Mouse (Mus musculus) large intestine, adult 2 months (tissue): ENCODE measurements around the gene Proser3. TPM values are rescaled to one million over a fixed set of nuclear protein-coding genes. Genes with fewer than 3 reads are reported as not detected.
A peak's percentile ranks its signal among the peaks of the same experiment; 100 is the strongest.
"Not testable (repeated sequence)": the region's sequence is repeated elsewhere in the genome, so short reads cannot be mapped to it uniquely, and the experiment has no call there.

ENCODE experiments used
- DNase-seq: peaks from one replicate; pipeline ENCODE4 v3.0.0-alpha.2; 2012; ENCODE audit warnings: low read depth, low spot score
- whole genome bisulfite sequencing: fragments of 180-500 bp; shearing (Covaris S2); methylation state at CpG from one replicate; pipeline ENCODE4 v1.1.7; 2018; 5-methylcytosine and 5-hydroxymethylcytosine counted together
- polyA plus RNA-seq: library from polyadenylated mRNA; depleted of rRNA; stranded (reverse); fragments of >200 nt; gene quantifications from 2 replicates; pipeline ENCODE4 v1.2.3, GENCODE M21; 2012; rRNA removed

The Proser3 gene
- polyA plus RNA-seq, 1 experiment = 4.3 TPM

DNA sequence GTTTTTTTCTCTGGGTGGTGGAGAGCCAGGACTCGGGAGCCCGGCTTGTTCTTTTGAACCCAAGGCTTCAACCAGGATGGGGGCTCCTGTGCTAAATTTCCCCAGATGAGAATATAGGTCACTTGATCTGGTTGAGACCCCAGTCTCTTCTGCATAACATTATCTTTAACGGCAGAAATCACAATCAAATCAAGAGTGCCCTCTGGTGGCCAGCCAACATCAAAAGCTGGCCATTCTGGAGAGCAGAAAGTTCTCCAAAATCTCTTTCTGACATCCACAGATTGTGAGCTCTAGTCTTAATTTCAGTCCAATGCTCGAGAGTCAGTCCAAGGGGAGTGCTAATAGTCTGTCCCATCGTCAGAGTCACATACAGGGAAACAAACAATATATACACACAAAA lies 50.9 kb downstream of the Proser3 start:
- not testable (repeated sequence) for DNase-seq
- WGBS = 70% methylated on average over 5 of the region's 5 CpGs

GRCm38 (mm10) chr7:30495506-30496042 lies 56.5 kb downstream of the Proser3 start:
- not testable (repeated sequence) for DNase-seq
- WGBS = 51% methylated on average over 5 of the region's 5 CpGs

- no peak for DNase-seq
- 35% methylated on average over 11 of the region's 11 CpGs for WGBS
Observed at GRCm38 (mm10) chr7:30493401-30493931, 58.6 kb downstream of the Proser3 start, which contains the start of gene Prodh2. Gene Prodh2 (plus strand): TSS chr7:30493622.

DNA sequence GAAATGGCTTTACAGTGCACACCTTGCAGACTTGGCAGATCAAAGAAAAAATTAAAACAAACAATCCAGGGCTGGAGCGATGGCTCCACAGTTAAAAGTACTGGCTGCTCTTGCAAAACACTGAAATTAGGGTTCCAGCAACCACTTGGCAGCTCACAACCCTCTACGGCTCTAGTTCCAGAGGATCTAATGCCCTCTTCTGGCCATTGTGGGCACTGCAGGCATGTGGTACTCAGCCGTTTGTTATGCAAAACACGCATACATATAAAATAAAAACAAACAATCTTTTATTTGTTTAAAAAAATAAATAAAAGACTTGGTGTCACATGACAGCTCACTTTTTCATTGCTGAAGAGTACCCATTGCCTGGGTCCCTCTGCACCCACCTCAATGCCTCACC lies 59.3 kb downstream of the Proser3 start:
- DNase-seq = peak; percentile 25
- 6% methylated on average over 4 of the region's 4 CpGs for WGBS

DNA sequence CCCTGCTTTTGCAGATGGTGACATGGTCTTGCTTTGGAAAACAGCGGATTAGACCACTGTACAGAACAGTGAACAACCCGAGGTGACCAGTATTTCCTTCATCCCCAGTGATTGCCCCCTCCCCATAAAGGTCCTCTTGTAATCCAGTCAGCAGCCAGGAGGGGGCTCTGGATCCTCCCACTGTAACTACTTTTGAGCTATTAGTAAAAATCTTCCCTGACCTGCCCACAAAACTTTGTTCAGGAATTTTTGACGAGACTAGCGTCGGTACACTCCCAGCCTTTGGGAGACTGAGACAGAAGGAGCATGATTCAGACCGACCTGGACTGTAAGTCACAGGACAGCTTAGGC lies 61.2 kb downstream of the Proser3 start:
- DNase-seq = no peak
- WGBS = 18% methylated on average over 6 of the region's 6 CpGs

DNA sequence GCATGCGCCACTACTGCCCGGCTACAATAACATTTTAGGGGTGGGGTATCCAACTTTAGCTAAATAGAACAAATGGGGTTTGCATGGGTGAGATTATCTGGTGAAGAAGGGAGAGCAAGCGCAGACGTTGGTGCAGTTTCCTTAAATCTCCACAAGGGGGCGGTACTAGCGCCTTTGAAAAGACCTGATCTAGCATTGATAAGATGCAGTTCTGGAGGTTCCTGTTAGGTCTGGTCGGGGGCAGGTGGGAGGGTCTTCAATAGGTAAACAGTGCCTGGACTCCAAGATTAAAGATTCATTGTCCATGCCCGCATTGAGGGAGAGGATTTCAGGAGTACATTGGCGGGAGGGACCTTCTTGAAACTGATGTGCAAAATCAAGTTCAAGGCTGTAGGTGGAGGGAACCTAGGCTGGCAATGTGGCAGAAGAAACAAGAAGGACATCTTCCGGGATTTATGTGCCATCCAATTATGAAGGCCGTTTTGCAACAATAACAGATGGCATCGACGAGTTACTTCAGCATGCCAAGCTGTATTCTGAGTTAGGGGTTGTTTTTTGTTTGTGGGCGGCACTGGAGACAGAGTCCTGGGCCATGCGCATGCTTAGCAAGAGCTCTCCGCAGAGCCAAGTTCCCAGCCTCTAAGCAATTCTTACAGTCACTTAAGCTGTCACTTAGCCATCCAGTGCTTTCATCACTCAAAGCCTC lies 61.7 kb downstream of the Proser3 start:
- peak; percentile 18 for DNase-seq
- 32% methylated on average over 16 of the region's 16 CpGs for WGBS

Other genes with a start within 250 kb of the Proser3 start
- 81.0 and 96.8 TPM in 2 replicates for gene Alkbh6, start 243.6 kb downstream of the Proser3 start, polyA plus RNA-seq
- 18.4 and 23.2 TPM in 2 replicates for gene Syne4, start 237.5 kb downstream of the Proser3 start, polyA plus RNA-seq
- gene E130208F15Rik, start 230.6 kb downstream of the Proser3 start, polyA plus RNA-seq = 0.31 and 0.74 TPM in 2 replicates
- gene Sdhaf1, start 228.4 kb downstream of the Proser3 start, polyA plus RNA-seq = 12.1 and 13.9 TPM in 2 replicates
- gene Lrfn3, start 189.5 kb downstream of the Proser3 start, polyA plus RNA-seq = 12.7 and 13.1 TPM in 2 replicates
- gene Tyrobp, start 138.5 kb downstream of the Proser3 start, polyA plus RNA-seq = 109 and 121 TPM in 2 replicates
- 18.0 and 22.2 TPM in 2 replicates for gene Hcst, start 132.4 kb downstream of the Proser3 start, polyA plus RNA-seq
- gene Nfkbid, start 130.6 kb downstream of the Proser3 start, polyA plus RNA-seq = 8.6 and 9.0 TPM in 2 replicates
- gene Aplp1, start 106.8 kb downstream of the Proser3 start, polyA plus RNA-seq = 54.6 and 86.3 TPM in 2 replicates
- 0.06 and 0.08 TPM in 2 replicates for gene Kirrel2, start 94.6 kb downstream of the Proser3 start, polyA plus RNA-seq
- gene Nphs1, start 94.0 kb downstream of the Proser3 start, polyA plus RNA-seq = 0.17 and 0.18 TPM in 2 replicates
- gene Prodh2, start 58.7 kb downstream of the Proser3 start, polyA plus RNA-seq = 1.6 and 7.7 TPM in 2 replicates
- gene Arhgap33, start 17.2 kb downstream of the Proser3 start, polyA plus RNA-seq = 5.1 and 9.4 TPM in 2 replicates
- gene Hspb6, start 121 bp downstream of the Proser3 start, polyA plus RNA-seq = 84.8 and 94.7 TPM in 2 replicates
- gene Lin37, start 7.5 kb upstream of the Proser3 start, polyA plus RNA-seq = 44.9 and 45.8 TPM in 2 replicates
- gene U2af1l4, start 11.0 kb upstream of the Proser3 start, polyA plus RNA-seq = 46.2 and 48.2 TPM in 2 replicates
- 2.1 TPM in 2 replicates for gene Gm49396, start 11.0 kb upstream of the Proser3 start, polyA plus RNA-seq
- 186 and 239 TPM in 2 replicates for gene Psenen, start 11.3 kb upstream of the Proser3 start, polyA plus RNA-seq
- gene Igflr1, start 13.1 kb upstream of the Proser3 start, polyA plus RNA-seq = 9.2 and 10.3 TPM in 2 replicates
- 31.5 and 37.2 TPM in 2 replicates for gene Kmt2b, start 36.4 kb upstream of the Proser3 start, polyA plus RNA-seq
- gene Zbtb32, start 46.6 kb upstream of the Proser3 start, polyA plus RNA-seq = 2.1 and 2.2 TPM in 2 replicates
- gene Upk1a, start 60.5 kb upstream of the Proser3 start, polyA plus RNA-seq = 6.7 and 8.0 TPM in 2 replicates
- 933 and 1,035 TPM in 2 replicates for gene Cox6b1, start 73.9 kb upstream of the Proser3 start, polyA plus RNA-seq
- not detected in 2 replicates for gene Etv2, start 83.6 kb upstream of the Proser3 start, polyA plus RNA-seq
- 52.1 and 56.3 TPM in 2 replicates for gene Rbm42, start 98.0 kb upstream of the Proser3 start, polyA plus RNA-seq
- 10.0 and 12.7 TPM in 2 replicates for gene Haus5, start 112.7 kb upstream of the Proser3 start, polyA plus RNA-seq
- not detected in 2 replicates for gene Pmis2, start 119.3 kb upstream of the Proser3 start, polyA plus RNA-seq
- gene 2200002J24Rik, start 146.6 kb upstream of the Proser3 start, polyA plus RNA-seq = 0.79 and 1.9 TPM in 2 replicates
- gene Atp4a, start 159.9 kb upstream of the Proser3 start, polyA plus RNA-seq = 0.71 and 1.2 TPM in 2 replicates
- 227 and 258 TPM in 2 replicates for gene Tmem147, start 177.2 kb upstream of the Proser3 start, polyA plus RNA-seq
- not detected in 2 replicates for gene Gapdhs, start 191.4 kb upstream of the Proser3 start, polyA plus RNA-seq
- gene Sbsn, start 199.2 kb upstream of the Proser3 start, polyA plus RNA-seq = 0.69 and 0.73 TPM in 2 replicates
- gene Dmkn, start 211.5 kb upstream of the Proser3 start, polyA plus RNA-seq = 3.4 and 4.9 TPM in 2 replicates
- gene Krtdap, start 235.6 kb upstream of the Proser3 start, polyA plus RNA-seq = 0.41 TPM in 1 of 2 replicates, not detected in the other